Mouse (Mus musculus): Measurements from ENCODE around the gene Mtmr11. TPM values are rescaled to one million over a fixed set of nuclear protein-coding genes. Genes with fewer than 3 reads are reported as not detected.
A peak's percentile ranks its signal among the peaks of the same experiment; 100 is the strongest.

Mtmr11 gene
- total RNA-seq (2022) = 1 to 10 TPM in 3 of 4 experiments, under 1 TPM in 1; 0.68 to 2.1 (median 1.3) TPM

DNA sequence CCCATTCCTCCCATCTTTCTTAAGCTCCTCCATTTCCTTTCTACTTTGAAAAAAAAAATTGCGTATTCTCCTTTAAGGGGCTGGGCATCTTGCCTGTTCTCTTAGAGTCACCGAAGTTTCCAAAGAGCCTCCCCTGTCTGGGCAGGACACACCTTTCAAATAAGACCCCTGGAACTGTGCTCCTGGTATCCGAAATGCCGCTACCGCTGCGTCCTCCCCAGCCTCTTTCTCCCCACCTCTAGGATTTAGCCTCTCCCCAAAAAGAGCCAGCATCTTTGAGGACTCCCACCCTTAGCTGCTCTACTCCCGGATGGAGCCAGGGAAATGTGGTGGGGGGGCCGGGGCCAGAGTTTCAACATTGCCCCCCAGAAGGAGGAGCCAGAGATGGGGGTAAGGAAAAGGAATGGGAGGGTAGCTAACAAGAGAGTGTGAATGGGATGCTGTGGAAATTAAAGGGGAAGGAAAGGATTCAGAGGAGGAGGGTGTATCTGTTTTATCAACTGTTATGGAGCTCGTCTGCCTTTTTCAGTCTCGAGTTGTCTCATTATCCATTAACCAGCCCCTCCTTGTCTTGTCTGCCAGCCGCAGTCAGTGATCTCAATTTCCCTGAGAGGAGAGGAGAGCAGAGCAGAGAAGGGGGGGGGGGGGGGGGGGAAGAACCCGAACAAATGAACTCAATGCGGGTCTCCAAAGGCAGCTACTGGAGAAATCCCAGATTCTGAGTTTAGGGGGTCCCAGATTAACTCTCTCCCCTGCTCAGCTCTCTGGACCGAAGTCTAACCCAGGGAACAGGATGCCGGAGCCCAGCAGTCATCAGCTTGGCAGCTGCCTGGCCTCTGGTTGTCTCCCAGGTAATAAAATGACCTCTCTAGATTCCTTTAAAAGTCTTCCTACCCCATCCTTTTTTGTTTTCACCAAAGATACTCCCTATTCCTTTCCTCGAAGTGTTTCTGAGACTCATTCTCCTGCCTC is at the start of gene Mtmr11:
Mtmr11 (plus strand) TSS at position 136 of the 972 bp plus-strand sequence.
- no peak for DNase-seq (ENCODE audit: low spot score in 2 of 2)

DNA sequence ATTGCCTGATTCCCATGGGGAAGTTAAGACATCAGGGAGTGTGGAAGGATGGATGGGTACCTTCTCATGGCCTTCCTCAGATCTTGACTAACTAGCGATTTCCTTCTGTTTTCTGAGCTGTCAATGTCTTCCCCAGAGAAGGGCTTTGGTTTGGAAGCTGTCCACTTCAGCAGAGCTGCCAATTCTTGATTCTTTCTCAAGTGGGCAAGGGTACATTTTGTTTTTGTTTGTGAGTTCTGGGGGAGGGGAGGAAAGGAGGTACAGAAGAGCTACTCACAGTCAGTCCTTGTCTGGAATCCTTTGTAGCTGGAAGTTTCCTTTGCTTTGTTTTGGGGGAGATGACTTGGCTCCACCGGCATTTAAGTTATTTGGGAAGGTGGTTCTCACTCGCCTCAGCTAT is 48.6 kb upstream of the Mtmr11 start:
- no peak for DNase-seq (ENCODE audit: low spot score in 2 of 2)

DNA sequence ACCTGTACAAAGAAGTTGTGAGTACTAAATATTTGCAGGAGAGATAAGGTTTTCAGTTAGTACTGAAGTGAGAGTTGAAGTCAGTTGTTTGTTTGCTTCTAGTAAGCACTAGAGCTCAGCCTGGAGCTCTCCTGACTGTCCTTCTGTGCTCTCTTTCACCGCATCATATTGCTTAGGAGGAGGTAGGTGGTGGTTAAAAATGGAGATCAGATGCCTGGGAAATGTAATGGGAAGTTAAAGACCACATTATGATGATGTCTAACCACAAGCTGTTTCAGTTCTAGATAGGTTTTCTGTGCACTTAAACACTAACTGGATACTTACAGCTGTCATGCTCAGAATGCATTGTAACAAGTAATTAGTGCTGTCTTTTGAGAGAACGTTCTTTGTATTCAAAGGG is 43.7 kb upstream of the Mtmr11 start:
- no peak for DNase-seq (ENCODE audit: low spot score in 2 of 2)

DNA sequence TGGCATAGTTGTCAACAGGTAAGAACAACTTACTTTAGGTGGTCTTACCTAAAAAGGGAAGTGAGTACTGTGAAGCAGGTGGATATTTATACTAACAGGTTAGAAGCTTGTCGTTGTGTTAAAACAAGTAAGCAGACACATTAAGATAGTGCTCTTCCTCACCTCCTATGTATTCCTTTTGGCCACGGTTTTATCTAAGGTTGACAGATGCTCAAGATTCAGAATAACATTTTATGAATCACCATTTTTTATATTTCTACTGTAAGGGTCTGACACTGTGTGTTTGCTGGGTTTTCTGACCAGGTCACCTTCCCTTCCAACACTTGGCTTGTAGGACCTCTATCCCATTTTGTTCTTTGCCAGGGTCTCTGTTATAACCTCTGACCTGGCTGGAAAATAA is 43.1 kb upstream of the Mtmr11 start:
- no peak for DNase-seq (ENCODE audit: low spot score in 2 of 2)

DNA sequence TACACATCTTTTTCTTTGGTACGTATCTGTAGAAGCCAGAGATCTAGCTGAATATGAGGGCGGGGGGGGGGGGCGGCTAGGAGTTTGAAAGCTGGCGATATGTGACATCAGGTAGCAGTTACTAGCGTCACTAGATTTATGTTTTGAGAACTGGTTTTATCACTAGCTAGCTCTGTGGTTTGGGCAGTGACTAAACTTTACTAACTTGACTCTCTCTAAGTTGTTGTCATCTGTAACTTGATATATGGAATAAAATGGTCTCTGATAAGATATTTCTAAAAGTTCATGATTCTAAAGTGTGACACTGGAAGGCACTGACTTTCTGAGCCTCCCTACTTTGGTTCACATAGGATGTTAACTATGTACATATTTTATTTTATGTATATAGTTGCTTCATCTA is 37.6 kb upstream of the Mtmr11 start:
- DNase-seq (ENCODE audit: low spot score in 2 of 2) = no peak

DNA sequence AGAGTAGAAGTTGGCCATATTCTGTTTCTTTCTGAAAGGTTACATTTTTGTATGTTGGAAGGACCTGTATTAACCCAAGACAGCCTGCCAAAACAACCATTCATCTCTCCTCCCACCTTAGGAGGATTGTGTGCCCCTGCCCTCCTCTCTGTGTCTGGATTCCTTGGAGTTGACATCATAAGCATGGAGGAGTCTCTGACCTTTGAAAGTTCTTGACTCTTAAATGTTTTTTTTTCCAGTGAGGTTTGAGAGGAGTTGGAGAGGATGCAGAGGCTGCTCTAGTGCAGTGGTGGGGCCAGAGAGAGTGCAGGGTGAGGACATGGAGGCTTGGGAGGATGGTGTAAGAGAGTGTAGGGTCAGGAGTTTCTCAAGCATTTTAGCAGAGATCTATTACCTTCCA is 33.7 kb upstream of the Mtmr11 start:
- DNase-seq (ENCODE audit: low spot score in 2 of 2) = no peak

DNA sequence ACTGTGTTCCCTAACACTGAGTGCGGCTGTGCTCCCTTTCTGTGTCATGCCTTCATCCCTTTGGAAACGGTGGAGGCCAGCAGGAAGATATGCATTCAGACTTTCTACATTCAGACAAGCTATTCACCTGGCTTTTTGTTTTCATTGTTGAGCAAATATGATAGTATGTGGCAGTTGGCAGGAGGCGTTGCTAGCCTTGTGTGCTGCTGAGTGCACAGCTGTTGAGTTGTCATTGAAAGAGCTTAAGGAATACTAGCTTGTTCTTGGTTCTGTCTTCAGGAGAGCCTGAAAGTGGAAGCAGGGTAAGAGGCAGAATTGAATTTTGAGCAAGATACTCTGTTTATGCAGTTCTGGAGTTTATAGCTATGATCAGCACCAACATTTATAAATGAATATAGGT is 29.3 kb upstream of the Mtmr11 start:
- no peak for DNase-seq (ENCODE audit: low spot score in 2 of 2)

DNA sequence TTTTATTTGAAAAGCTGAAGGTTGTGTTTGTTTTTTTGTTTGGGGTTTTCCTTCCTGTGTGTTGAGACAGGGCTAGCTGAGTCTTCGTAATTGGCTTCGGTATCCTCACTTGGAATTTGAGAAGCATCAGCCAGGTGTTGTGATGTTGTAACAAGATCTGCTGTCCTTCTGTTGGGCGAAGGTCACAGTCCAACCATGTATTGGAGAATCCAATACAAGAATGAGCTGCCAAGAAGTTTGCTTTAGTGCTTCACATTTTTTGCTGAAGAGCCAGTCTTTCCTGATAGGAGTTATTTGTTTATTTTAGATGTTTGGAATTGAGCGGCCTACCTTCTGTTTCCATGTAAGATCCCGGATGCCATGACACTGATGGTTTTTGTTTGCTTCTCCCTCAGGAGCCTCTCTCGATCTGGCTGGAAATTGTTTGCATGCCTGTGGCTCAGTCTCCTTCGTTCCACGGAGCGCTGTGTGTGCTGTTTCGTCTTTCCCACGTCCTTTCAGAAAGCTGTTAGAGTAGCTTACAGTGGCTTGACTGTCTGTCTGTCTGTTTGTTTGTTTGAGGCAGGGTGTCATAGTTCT is 28.4 kb upstream of the Mtmr11 start:
- no peak for DNase-seq (ENCODE audit: low spot score in 2 of 2)

DNA sequence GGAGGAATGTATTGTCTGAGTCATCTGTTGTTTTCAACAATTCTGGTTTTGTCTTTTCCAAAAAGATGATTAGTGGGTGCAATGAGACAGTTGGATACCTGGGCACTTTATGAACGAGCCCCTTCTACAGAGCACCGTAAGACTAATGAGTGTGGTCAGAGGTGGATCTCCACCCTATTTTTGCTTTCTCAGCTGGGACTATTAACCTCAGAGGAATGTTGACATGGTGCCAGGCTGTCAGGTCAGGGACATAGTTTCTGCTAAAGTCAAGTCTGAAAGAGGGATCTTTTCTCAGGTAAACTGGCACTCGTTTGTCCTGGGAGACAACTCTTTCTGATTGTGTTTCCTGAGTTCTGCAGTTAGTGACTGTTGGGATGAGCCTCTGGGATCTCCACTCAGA is 26.8 kb upstream of the Mtmr11 start:
- DNase-seq (ENCODE audit: low spot score in 2 of 2) = no peak

DNA sequence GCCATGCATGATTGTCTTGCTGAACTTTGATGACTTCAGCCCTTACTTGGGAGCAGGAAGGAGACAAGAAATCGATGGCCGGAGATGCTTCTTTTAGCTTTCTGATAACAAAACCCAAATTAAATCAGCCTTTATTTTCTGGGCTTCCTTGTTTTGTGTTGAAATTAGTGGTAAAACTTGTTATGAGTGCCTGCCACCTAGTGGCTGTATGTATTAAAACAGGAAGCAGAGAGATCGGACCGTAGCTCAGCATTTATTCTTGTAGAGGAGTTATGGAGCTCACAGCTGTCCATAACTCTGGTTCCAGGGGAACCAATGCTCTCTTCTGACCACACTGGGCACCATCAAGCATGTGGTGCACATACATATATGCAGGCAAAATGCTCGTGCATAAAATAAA is 13.9 kb upstream of the Mtmr11 start:
- no peak for DNase-seq (ENCODE audit: low spot score in 2 of 2)

DNA sequence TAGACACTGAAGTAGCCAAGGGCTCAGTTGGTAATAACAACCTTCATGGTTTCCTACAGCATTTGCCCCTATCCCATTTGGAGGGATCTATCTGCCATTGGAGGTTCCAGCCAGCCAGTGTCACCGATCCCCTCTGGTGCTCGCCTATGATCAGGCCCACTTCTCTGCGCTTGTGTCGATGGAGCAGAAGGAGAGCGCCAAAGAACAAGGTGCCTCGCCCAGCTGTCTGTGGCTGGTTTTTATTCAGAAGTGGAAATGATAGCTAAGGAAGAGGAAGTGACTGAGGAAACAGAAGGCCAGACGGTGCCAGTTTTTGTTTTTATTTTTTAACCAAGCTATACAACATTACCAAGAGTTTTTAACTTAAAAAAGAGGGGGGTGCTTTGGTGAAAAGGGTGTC is 10.0 kb upstream of the Mtmr11 start:
- DNase-seq (ENCODE audit: low spot score in 2 of 2) = no peak

DNA sequence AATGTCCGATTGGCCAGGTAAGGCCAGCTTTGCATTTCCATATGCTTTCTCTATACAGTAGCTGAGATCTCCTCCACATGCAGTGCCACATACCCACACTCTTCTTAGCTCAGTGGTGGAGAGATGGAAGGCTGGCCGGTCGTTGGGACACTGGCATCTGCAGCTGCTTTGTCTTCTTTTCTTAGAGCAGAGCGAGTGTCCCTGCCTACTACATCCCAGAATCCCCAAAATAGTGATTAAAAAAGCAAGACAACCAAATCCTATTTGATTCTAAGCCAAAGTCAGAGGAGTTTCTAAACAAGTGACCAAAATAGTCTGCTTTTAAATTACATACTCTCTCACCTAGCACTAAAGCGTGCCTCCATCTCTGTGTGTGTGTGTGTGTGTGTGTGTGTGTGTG is 9.2 kb upstream of the Mtmr11 start:
- no peak for DNase-seq (ENCODE audit: low spot score in 2 of 2)

DNA sequence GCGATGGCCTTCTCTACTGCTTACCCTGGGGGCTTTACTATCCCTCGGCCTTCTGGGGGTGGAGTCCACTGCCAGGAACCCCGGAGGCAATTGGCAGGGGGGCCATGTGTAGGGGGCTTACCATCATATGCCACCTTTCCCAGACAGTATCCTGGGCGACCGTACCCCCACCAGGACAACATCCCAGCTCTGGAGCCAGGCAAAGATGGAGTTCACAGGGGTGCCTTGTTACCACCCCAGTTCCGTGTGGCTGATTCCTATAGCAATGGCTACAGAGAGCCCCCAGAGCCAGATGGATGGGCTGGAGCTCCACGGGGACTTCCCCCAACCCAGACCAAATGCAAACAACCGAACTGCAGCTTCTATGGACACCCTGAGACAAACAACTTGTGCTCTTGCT is 6.3 kb upstream of the Mtmr11 start:
- DNase-seq (ENCODE audit: low spot score in 2 of 2) = no peak

DNA sequence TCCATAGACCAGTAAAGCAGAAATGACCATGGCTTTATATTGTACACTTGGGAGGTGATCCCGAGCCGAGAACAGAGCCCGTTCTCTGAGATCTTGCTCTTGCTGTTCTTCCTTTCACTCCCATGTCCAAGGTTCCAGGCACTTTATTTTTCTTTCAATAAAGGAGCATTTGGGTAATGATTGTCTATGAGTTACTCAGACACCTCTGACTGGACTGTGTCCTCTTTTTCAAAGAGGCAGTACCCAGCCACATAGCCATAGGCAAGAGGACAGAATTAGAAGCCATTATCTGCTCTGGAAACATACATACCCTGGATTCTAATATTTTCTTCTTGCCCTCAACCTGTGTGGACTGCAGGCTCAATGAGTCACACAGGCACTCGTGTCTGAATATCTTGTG is 2.0 kb upstream of the Mtmr11 start:
- no peak for DNase-seq (ENCODE audit: low spot score in 2 of 2)

DNA sequence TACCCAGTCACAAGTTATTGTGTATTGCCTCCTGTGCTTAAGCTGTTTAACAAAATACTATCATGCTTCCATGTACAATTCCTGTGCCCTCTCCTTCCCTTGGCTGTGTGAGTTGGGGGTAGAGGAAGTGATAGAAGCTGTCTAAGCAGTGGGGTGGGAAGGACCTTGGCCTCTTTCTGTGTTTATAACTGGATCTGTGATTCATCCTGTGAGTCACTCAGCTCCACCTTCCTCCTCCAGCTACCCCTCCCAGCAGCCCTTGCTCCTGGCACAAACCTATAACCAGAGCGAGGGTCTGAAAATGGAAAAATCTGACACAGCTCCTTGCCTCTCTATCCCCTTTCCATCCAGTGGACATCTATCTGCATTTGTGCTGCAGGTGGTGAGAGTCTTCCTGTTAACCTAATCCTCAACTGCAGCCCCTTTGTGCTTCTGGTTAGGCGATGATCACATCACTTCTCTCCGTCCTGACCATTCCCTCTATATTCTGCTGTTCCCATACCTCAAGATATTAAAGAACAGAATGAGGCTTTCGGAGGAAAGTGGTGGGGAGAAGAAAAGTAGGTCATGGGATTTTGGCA is 1.5 kb upstream of the Mtmr11 start:
- peak; percentile 47 to 48 for DNase-seq (ENCODE audit: low spot score in 2 of 2)

DNA sequence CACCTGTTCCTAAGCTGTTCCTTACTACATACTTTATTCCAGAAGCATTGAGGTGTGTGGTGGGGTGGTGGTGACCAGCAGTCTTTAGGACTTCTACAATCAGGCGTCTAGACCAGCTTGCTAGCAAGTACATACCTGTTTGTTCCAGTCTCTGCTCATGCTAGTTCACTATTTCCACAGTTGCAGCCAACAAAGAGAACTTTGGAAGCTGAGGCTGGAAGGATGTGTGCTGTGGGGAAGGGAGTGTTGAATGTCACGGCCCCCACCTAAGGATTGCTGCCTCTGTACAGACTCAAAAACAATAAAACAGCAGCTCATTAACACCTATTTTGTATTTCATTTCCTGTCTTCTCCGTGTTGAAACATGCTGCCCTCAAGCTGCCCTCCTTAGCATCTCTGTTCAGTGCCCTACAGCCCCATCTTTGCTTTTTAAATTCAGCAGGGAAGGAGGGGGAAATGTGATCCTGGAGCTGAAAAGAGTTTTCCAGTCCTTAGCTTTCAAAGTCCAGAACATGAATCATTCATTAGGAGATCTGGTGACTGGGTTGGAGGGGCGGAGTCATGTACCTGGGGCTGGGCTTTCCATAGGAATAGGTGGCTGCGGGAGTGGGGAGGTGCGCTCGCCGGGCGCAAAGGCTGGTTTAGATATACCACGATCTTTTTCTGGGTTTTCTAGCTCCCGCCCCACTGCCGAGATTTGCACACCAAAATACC is 844 bp upstream of the Mtmr11 start:
- DNase-seq (ENCODE audit: low spot score in 2 of 2) = peak; percentile 34 to 35

DNA sequence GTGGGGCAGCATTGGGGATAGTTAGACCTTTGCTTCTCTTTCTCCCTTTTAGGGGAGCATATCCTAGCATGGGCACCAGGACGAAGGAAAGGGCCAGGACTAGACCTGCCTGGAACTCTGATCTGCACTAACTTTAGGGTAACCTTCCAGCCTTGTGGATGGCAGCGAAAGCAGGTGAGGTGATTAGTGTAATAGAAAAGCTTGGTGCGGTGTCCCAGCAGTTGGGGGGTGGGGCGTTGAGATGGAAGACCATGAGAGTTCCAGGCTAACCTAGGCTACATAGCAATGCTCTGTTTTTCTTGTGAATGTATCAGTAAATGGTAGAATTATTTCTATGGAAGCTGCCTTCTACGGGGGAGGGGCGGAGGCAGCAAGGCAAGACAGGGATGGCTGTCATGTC is 1.2 kb downstream of the Mtmr11 start:
- no peak for DNase-seq (ENCODE audit: low spot score in 2 of 2)

DNA sequence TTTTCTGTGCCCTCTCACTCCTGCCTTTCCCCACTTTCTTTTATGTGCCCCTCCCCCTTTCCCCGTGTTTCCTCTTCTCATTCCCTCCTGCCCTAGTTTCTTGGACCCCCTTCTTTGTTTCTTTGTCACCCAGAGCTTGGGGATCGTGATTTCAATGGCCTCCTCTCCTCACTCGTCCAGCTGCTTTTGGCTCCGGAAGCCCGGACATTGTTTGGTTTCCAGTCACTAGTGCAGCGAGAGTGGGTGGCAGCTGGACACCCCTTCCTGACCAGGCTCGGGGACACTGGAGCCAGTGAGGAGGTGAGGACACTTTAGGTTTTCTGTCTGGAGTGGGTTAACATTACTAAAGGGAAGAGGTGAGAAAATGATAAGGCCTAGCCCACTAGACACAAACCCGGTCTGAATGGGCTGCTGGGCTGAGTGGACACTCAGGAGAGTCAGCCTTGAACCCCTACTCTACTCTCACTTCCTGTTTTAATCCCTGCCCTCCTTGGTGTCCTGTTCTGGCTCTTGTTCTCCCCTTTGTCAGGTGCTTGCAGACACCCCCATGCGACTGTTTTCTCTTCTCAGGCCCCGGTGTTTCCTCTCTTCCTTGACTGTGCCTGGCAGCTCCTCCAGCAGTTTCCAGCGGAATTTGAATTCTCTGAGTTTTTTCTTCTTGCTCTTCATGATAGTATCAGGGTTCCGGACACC is 6.8 kb downstream of the Mtmr11 start:
- no peak for DNase-seq (ENCODE audit: low spot score in 2 of 2)

DNA sequence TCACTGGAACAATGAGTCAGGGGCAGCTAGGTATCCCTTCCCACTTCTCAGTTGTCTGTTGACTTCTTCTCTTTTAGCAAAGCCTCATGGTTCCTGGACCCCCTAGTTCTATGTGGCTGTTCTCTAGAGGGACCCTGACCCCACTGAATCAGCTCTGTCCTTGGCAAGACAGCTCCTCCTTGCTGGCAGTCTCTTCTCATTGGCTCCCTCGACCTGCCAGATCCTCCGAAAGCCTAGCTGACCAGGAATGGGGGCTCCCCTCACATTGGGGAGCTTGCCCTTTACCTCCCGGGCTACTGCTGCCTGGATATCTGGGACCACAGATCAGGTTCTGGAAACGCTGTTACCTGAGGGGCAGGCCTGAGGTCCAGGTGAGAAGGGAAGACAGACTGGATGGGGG is 8.5 kb downstream of the Mtmr11 start:
- no peak for DNase-seq (ENCODE audit: low spot score in 2 of 2)

DNA sequence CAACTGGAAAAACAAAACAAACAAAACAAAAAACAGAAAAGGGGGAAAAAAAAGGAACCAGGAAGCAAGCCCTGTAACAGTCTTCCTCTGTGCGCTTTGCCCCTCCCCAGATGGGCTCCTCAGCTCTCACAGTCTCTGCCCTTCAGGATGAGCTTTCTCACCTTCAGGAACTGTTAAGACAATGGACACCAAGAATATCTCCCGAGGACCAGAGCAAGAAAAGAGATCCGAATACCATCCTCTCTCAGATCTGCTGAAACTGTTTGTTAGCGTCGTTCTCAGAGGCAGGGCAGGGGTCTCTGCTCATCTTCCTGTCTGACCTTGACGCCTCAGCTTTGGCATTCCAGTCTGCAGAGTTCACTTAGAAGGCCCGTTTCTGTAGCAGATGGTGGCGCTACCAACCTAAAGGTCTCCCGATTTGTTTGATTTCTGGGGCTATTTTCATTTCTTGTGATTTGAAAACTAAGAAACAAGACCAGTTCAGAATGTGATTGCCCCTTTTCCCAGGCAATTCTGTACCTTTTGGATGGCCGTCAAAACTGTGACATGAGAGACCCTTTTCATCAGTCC is 9.3 kb downstream of the Mtmr11 start:
- no peak for DNase-seq (ENCODE audit: low spot score in 2 of 2)

DNA sequence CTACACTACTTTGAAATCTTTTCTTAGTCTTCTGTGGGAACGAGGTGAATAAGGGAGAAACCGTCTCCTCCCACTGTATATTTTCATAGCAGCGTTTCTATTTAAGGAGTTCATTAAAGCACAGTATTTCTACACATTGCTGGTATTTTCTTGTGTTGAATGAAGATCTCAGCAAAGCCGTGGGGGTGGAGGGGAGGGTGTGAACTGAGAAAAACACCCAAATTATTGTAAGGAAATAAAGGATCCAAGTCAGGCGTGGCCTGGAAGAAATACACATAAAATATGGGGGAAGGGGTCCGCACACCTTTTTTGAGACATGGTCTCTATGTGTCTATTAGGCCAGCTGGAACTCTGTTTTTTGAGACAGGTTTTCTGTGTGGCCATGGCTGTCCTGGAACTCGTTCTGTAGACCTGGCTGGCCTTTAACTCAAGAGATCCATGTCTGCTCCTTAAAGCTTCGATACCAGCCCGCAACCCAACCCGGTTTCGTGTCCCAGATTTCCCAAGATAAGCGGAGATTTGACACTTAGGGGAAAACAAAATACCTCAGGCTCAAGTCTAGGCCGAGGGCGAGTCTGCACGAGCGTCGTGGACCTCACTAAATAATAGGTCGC is 9.9 kb downstream of the Mtmr11 start:
- DNase-seq (ENCODE audit: low spot score in 2 of 2) = no peak

Data from gastrocnemius, adult 8-10 months (tissue).